In the genomic region with DNA sequence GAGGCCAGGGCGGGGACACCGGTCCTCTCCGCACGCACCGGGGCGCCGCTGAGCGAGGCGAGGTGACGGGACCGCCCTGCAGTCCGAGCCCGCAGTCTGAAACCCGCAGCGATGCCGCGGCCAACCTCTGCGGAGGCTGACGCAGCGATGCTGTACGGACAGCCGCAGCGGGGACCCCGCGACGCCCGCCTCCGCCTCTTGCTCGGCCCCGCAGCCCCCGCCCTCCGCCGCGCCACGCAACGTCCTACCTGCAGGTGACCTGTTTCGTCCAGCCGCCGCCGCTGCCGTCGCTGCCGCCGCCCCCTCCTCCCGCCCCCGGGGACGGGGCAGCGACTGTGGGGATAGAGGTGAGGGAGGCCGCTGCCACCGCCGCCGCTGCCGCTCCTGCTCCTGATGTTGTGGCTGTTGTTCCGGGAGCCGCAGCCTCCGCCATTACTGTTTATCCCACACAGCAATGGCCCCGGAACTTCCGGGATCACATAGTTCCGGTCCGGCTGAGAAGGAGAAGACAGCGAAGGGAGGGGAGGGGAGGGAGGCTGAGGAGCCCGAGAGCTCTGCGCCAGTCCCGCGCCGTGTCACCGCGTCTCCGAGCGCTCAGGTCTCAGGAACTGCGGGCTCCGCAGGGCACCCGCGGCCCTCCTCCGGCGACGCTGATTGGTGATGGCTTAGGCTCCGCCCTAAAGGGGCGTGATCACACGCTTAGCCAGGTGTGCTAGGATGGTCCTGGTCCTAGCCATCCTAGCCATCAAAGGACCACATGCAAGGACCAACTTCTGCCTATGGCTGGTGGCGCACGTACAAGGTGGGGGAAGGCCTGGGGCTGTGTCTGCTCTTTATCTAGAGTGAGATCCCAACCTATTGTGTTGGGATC, we compare ENCODE assay signal across 8 mouse cellular contexts. TPM values are rescaled to one million over a fixed set of nuclear protein-coding genes. Genes with fewer than 3 reads are reported as not detected.
DNase-seq lines count a peak whose midpoint lies in the region; ATAC-seq and TF ChIP-seq lines count a peak whose summit lies in the region.

A gene (minus strand): TSS at position 612 of the 871 bp plus-strand sequence.

- no peak for TF ChIP-seq CTCF in ES-Bruce4 (IDR thresholded peaks at IDR 0.05; ENCODE audit: low read depth, low read length)

- intact Hi-C loops in heart, postnatal 14 days (cut with DNase I), result loop anchor here (5.0 kb wide), 1 partner anchor 147 kb away; no protein-coding TSS in a partner anchor

- TF ChIP-seq POLR2A in ES-Bruce4 (IDR thresholded peaks at IDR 0.05; ENCODE audit: insufficient read depth, low read length), result peak; percentile 87

- WGBS in forebrain, embryonic 14.5 days, result under 1% methylated on average over 60 of the region's 82 CpGs
- under 1% methylated on average over 82 of the region's 82 CpGs for WGBS in neural tube, embryonic 15.5 days

- peaks cover 7% of the 10 kb centered on the region for H3K4me1 ChIP-seq in ES-Bruce4 (ENCODE audit: control insufficient read depth, insufficient read depth, low read length)
- H3K4me1 ChIP-seq in forebrain, embryonic 14.5 days (ENCODE audit: control insufficient read depth, insufficient read depth, low read length), result peaks cover 10% of the 10 kb centered on the region
- H3K4me1 ChIP-seq in neural tube, embryonic 15.5 days, result peaks cover 23% of the 10 kb centered on the region

- ATAC-seq in cerebellum, adult (ENCODE audit: insufficient number of reproducible peaks, low FRiP score, low TSS enrichment), result peak; percentile 93
- ATAC-seq in forebrain, embryonic 14.5 days, result peak; percentile 95
- peak; percentile 95 for ATAC-seq in neural tube, embryonic 15.5 days (ENCODE audit: low FRiP score)

- DNase-seq in forebrain, embryonic 14.5 days (ENCODE audit: low spot score), result peak; percentile 94
- DNase-seq in heart, postnatal 14 days, result peak; percentile 61 to 75
- peak; percentile 78 for DNase-seq in layer of hippocampus, adult 11-12 months (ENCODE audit: low spot score)
- DNase-seq in lung, adult 18-20 months, result peak; percentile 83 to 86
- DNase-seq in testis, postnatal 14 days (ENCODE audit: low spot score), result peak; percentile 88

- no peaks in the 10 kb centered on the region for H3K9me3 ChIP-seq in ES-Bruce4 (replicated peaks; ENCODE audit: control insufficient read depth, insufficient read depth, low read length, poor library complexity, severe bottlenecking)
- H3K9me3 ChIP-seq in forebrain, embryonic 14.5 days (replicated peaks; ENCODE audit: control insufficient read depth, low read length), result no peaks in the 10 kb centered on the region
- H3K9me3 ChIP-seq in neural tube, embryonic 15.5 days (replicated peaks), result no peaks in the 10 kb centered on the region

- H3K36me3 ChIP-seq in ES-Bruce4 (ENCODE audit: control insufficient read depth, insufficient read depth, low read length, poor library complexity, severe bottlenecking), result peaks cover 16% of the 10 kb centered on the region
- H3K36me3 ChIP-seq in forebrain, embryonic 14.5 days (ENCODE audit: control insufficient read depth, insufficient read depth, low read length), result no peaks in the 10 kb centered on the region
- no peaks in the 10 kb centered on the region for H3K36me3 ChIP-seq in neural tube, embryonic 15.5 days

- H3K4me2 ChIP-seq in forebrain, embryonic 14.5 days (ENCODE audit: low read length), result peak within 1 kb of the TSS; percentile 62
- peak within 1 kb of the TSS; percentile 63 for H3K4me2 ChIP-seq in neural tube, embryonic 15.5 days

- peak within 1 kb of the TSS; percentile 85 for H3K4me3 ChIP-seq in ES-Bruce4 (ENCODE audit: low read depth, low read length)
- H3K4me3 ChIP-seq in forebrain, embryonic 14.5 days (ENCODE audit: low read depth, low read length), result peak within 1 kb of the TSS; percentile 97
- peak within 1 kb of the TSS; percentile 98 for H3K4me3 ChIP-seq in neural tube, embryonic 15.5 days (replicated peaks)

- peak; percentile 99 for TF ChIP-seq EP300 in ES-Bruce4 (IDR thresholded peaks at IDR 0.05; ENCODE audit: insufficient read depth, low read depth, low read length)

- no peaks in the 10 kb centered on the region for H3K27me3 ChIP-seq in ES-Bruce4 (ENCODE audit: control insufficient read depth, insufficient read depth, low read length, poor library complexity, severe bottlenecking)
- no peaks in the 10 kb centered on the region; the same call in 1 of the 2 replicates for H3K27me3 ChIP-seq in forebrain, embryonic 14.5 days (replicated peaks; ENCODE audit: control insufficient read depth, insufficient read depth, low read length)
- no peaks in the 10 kb centered on the region; the same call in 1 of the 2 replicates for H3K27me3 ChIP-seq in neural tube, embryonic 15.5 days (replicated peaks)

- H3K27ac ChIP-seq in ES-Bruce4 (ENCODE audit: insufficient read depth, low read length), result peak within 1 kb of the TSS; percentile 99
- peak within 1 kb of the TSS; percentile 95 for H3K27ac ChIP-seq in forebrain, embryonic 14.5 days (ENCODE audit: low read depth, low read length)
- H3K27ac ChIP-seq in neural tube, embryonic 15.5 days (replicated peaks), result peak within 1 kb of the TSS; percentile 94

- peak within 1 kb of the TSS; percentile 96 for H3K9ac ChIP-seq in ES-Bruce4 (ENCODE audit: low read depth, poor library complexity, severe bottlenecking)
- peak within 1 kb of the TSS; percentile 95 for H3K9ac ChIP-seq in forebrain, embryonic 14.5 days (ENCODE audit: low read length)
- peak within 1 kb of the TSS; percentile 91 for H3K9ac ChIP-seq in neural tube, embryonic 15.5 days (replicated peaks)

RNA-seq across cellular contexts. Expression of the gene that starts here (rescaled TPM):
- 350 and 361 TPM in 2 replicates for polyA plus RNA-seq in ES-Bruce4 (2011; ENCODE audit: insufficient read depth, insufficient read length, low read depth, missing spikeins)
- polyA plus RNA-seq in forebrain, embryonic 14.5 days (2014; fragmentation: Nextera tagmentation; extraction: Ambion mirVana), result 230 and 234 TPM in 2 replicates
- total RNA-seq in heart, postnatal 14 days (2021), result 100 to 1,000 TPM; 117 to 139 TPM
- polyA plus RNA-seq in neural tube, embryonic 15.5 days (2015; fragmentation: Nextera tagmentation; extraction: Ambion mirVana), result 203 and 231 TPM in 2 replicates

Comparison
In these comparisons a context has a peak if more than half of its experiments do, and no peak if none do; other contexts are left out.
1. Peak in every context shown above with its lines: DNase-seq, ATAC-seq, H3K4me3 ChIP-seq and H3K27ac ChIP-seq.